Mouse (Mus musculus) thymus, postnatal 25 days (tissue): ENCODE data around the gene Tmem170b.

Experiments
- DNase-seq: peaks from one replicate; pipeline ENCODE4 v3.0.0; 2022

Gene Tmem170b

GRCm38 (mm10) chr13:41605099-41606010 is at the start of gene Tmem170b:
Gene Tmem170b (plus strand): TSS chr13:41605907.
- peak; percentile 98 for DNase-seq

GRCm38 (mm10) chr13:41561024-41561423 is 44.7 kb upstream of the Tmem170b start:
- no peak for DNase-seq

- DNase-seq = no peak
Observed at GRCm38 (mm10) chr13:41568421-41568820, 37.3 kb upstream of the Tmem170b start.

- DNase-seq = no peak
Observed at GRCm38 (mm10) chr13:41568926-41569325, 36.8 kb upstream of the Tmem170b start.

- DNase-seq = no peak
Observed at GRCm38 (mm10) chr13:41569776-41570175, 35.9 kb upstream of the Tmem170b start.

GRCm38 (mm10) chr13:41571368-41572350 is 34.0 kb upstream of the Tmem170b start:
- peak; percentile 81 for DNase-seq

GRCm38 (mm10) chr13:41572351-41572735 is 33.4 kb upstream of the Tmem170b start:
- no peak for DNase-seq

GRCm38 (mm10) chr13:41573126-41573846 is 32.4 kb upstream of the Tmem170b start:
- DNase-seq = no peak

- DNase-seq = no peak
Observed at GRCm38 (mm10) chr13:41581058-41581457, 24.6 kb upstream of the Tmem170b start.

GRCm38 (mm10) chr13:41583666-41584357 is 21.9 kb upstream of the Tmem170b start:
- peak; percentile 6 for DNase-seq

- no peak for DNase-seq
Observed at GRCm38 (mm10) chr13:41584358-41584680, 21.4 kb upstream of the Tmem170b start.

GRCm38 (mm10) chr13:41584896-41585295 is 20.8 kb upstream of the Tmem170b start:
- DNase-seq = no peak

- DNase-seq = no peak
Observed at GRCm38 (mm10) chr13:41596678-41597077, 9.0 kb upstream of the Tmem170b start.

GRCm38 (mm10) chr13:41599977-41600376 is 5.7 kb upstream of the Tmem170b start:
- no peak for DNase-seq

GRCm38 (mm10) chr13:41601056-41601455 is 4.7 kb upstream of the Tmem170b start:
- DNase-seq = no peak

- DNase-seq = no peak
Observed at GRCm38 (mm10) chr13:41603921-41604466, 1.7 kb upstream of the Tmem170b start.

GRCm38 (mm10) chr13:41606081-41607000 is 634 bp downstream of the Tmem170b start:
- peak; percentile 72 for DNase-seq

GRCm38 (mm10) chr13:41607589-41607988 is 1.9 kb downstream of the Tmem170b start:
- no peak for DNase-seq

- DNase-seq = no peak
Observed at GRCm38 (mm10) chr13:41608559-41608958, 2.9 kb downstream of the Tmem170b start.

GRCm38 (mm10) chr13:41611046-41611445 is 5.3 kb downstream of the Tmem170b start:
- no peak for DNase-seq

- DNase-seq = no peak
Observed at GRCm38 (mm10) chr13:41614539-41614938, 8.8 kb downstream of the Tmem170b start.
